Mouse (Mus musculus) stomach, embryonic 16.5 days (tissue): ENCODE measurements around the gene Defb20. TPM values are rescaled to one million over a fixed set of nuclear protein-coding genes. Genes with fewer than 3 reads are reported as not detected.

Experiments used
- ATAC-seq: fragments of 200-750 bp; cut with Nextera tagmentation; 2 replicates; pipeline ENCODE4 v1.8.0; 2017; ENCODE audit warnings: moderate number of reproducible peaks, moderate TSS enrichment; ENCODE audit not compliant: insufficient read depth, low FRiP score
- H3K27ac ChIP-seq: fragments of 300-500 bp; sonication (generic); 2 replicates; pipeline ENCODE4 v1.5.1; 2014; ENCODE audit warnings: low read length
- H3K27me3 ChIP-seq: fragments of 300-500 bp; sonication (generic); 2 replicates; pipeline ENCODE4 v1.6.1; 2014; ENCODE audit warnings: low read length, control low read depth, mixed read lengths; ENCODE audit not compliant: control insufficient read depth, insufficient read depth
- H3K36me3 ChIP-seq: fragments of 300-500 bp; sonication (generic); 2 replicates; pipeline ENCODE4 v1.6.1; 2014; ENCODE audit warnings: low read length; ENCODE audit not compliant: control insufficient read depth, insufficient read depth
- H3K4me1 ChIP-seq: fragments of 300-500 bp; sonication (generic); 2 replicates; pipeline ENCODE4 v1.6.1; 2014; ENCODE audit warnings: low read length, control low read depth, mixed read lengths; ENCODE audit not compliant: control insufficient read depth, insufficient read depth
- H3K4me2 ChIP-seq: fragments of 300-500 bp; sonication (generic); 2 replicates; pipeline ENCODE4 v1.6.1; 2014; ENCODE audit warnings: low read depth, low read length, mixed read lengths
- H3K4me3 ChIP-seq: fragments of 300-500 bp; sonication (generic); replicated peaks from 2 replicates; pipeline ENCODE4 v1.5.1; 2014; ENCODE audit warnings: mild to moderate bottlenecking, low read length
- H3K9ac ChIP-seq: fragments of 300-500 bp; sonication (generic); 2 replicates; pipeline ENCODE4 v1.6.1; 2014; ENCODE audit warnings: low read length
- H3K9me3 ChIP-seq: fragments of 300-500 bp; sonication (generic); replicated peaks from 2 replicates; pipeline ENCODE4 v1.6.1; 2016; ENCODE audit warnings: low read length, control low read depth; ENCODE audit not compliant: control insufficient read depth
- WGBS: fragments of 180-500 bp; shearing (Covaris S2); extraction: QIAGEN DNeasy Blood & Tissue Kit; methylation state at CpG from one replicate; pipeline ENCODE4 v1.1.7; 2014; 5-methylcytosine and 5-hydroxymethylcytosine counted together
- polyA plus RNA-seq: library from polyadenylated mRNA; unstranded; fragments of >200 nt; fragmentation: Nextera tagmentation; extraction: Ambion mirVana; gene quantifications from 2 replicates; pipeline ENCODE4 v1.2.1, GENCODE M21; 2015

Gene Defb20
- polyA plus RNA-seq, 1 experiment from 2014 or later: not detected

DNA sequence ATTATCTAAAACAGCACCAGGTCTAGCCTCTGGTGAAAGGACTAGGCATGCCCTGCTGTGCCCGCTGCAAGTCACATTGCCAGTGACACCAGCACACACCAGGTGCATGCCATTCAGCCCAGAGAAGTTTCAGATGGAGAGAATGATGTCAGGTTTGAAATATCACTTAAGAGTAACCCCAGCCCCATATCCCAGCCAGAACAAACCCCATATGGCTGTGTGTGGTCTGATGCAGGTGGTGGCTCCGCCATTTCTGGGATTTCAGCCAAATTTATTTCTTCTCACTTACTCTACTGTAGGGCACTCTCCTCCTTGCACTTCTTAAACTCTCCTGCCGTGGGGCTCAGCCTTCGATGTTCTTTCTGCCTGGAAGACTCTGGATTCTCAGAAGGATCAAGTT lies 39.2 kb downstream of the Defb20 start:
- Histone ChIP-seq H3K4me2 (no peak overlapping the region), H3K9me3 (no peaks in the 10 kb centered on the region), H3K27me3 (no peaks in the 10 kb centered on the region), H3K4me1 (no peaks in the 10 kb centered on the region), H3K9ac (no peak overlapping the region), H3K27ac (no peak overlapping the region), H3K4me3 (no peak overlapping the region), H3K36me3 (no peaks in the 10 kb centered on the region)
- no peak for ATAC-seq
- 54% methylated on average over 4 of the region's 4 CpGs for WGBS

DNA sequence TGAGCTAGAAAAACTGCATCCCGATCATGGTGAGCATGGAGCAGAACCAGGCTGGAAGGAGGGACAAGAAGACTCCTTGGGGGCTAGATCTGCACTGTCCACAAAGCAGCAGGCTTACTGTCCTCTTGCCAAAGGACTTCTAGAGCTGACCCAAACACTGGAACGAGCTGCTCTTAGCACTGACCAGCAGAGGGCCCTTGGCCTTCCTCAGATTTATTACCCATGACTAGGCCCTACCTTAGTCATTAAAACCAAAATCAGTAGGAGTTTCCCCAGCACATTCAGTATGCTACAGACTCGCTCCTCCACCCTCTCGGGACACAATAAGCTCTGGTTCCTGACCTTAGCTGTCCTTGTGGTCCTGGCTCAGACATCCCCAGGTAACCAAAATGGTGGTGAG lies 41.1 kb downstream of the Defb20 start, which contains the start of gene Defb28:
Gene Defb28 (plus strand): TSS at position 275 of the 400 bp plus-strand sequence.
- no peak for ATAC-seq
- Histone ChIP-seq H3K4me1 (no peaks in the 10 kb centered on the region), H3K4me3 (no peak within 1 kb of the TSS), H3K9me3 (no peaks in the 10 kb centered on the region), H3K36me3 (no peaks in the 10 kb centered on the region), H3K27ac (no peak within 1 kb of the TSS), H3K9ac (no peak within 1 kb of the TSS), H3K4me2 (no peak within 1 kb of the TSS), H3K27me3 (no peaks in the 10 kb centered on the region)
- WGBS: 63% methylated on average over 4 of the region's 4 CpGs

Other genes starting within 250 kb of the Defb20 start
- gene Tbc1d20, start 183.2 kb upstream of the Defb20 start, polyA plus RNA-seq: 35.8 and 38.9 TPM in 2 replicates
- 72.6 and 75.2 TPM in 2 replicates for gene Rbck1, start 144.4 kb upstream of the Defb20 start, polyA plus RNA-seq
- 2.4 and 2.8 TPM in 2 replicates for gene Trib3, start 133.0 kb upstream of the Defb20 start, polyA plus RNA-seq
- gene Nrsn2, start 100.4 kb upstream of the Defb20 start, polyA plus RNA-seq: 1.8 and 2.3 TPM in 2 replicates
- 4.5 and 5.2 TPM in 2 replicates for gene Sox12, start 79.0 kb upstream of the Defb20 start, polyA plus RNA-seq
- 17.1 and 19.9 TPM in 2 replicates for gene Zcchc3, start 62.0 kb upstream of the Defb20 start, polyA plus RNA-seq
- gene 6820408C15Rik, start 61.5 kb upstream of the Defb20 start, polyA plus RNA-seq: 0.26 and 0.79 TPM in 2 replicates
- not detected in 2 replicates for gene Defb23, start 12.4 kb upstream of the Defb20 start, polyA plus RNA-seq
- gene Defb22, start 13.1 kb downstream of the Defb20 start, polyA plus RNA-seq: not detected in 2 replicates
- not detected in 2 replicates for gene Defb26, start 34.6 kb downstream of the Defb20 start, polyA plus RNA-seq
- gene Defb28, start 41.2 kb downstream of the Defb20 start, polyA plus RNA-seq: not detected in 2 replicates
- not detected in 2 replicates for gene Defb29, start 63.0 kb downstream of the Defb20 start, polyA plus RNA-seq
- not detected in 2 replicates for gene Gm17416, start 92.3 kb downstream of the Defb20 start, polyA plus RNA-seq
- gene Defb21, start 95.7 kb downstream of the Defb20 start, polyA plus RNA-seq: not detected in 2 replicates
- not detected in 2 replicates for gene Defb19, start 103.2 kb downstream of the Defb20 start, polyA plus RNA-seq
- not detected in 2 replicates for gene Defb45, start 122.3 kb downstream of the Defb20 start, polyA plus RNA-seq
- not detected in 2 replicates for gene Defb36, start 127.3 kb downstream of the Defb20 start, polyA plus RNA-seq
- gene Defb25, start 146.0 kb downstream of the Defb20 start, polyA plus RNA-seq: 0.62 and 1.4 TPM in 2 replicates
- 20.0 and 20.6 TPM in 2 replicates for gene Rem1, start 149.9 kb downstream of the Defb20 start, polyA plus RNA-seq
- gene H13, start 192.4 kb downstream of the Defb20 start, polyA plus RNA-seq: 121 and 128 TPM in 2 replicates
- 24.0 and 25.2 TPM in 2 replicates for gene Mcts2, start 210.0 kb downstream of the Defb20 start, polyA plus RNA-seq